8 mouse cellular contexts compared by ENCODE assay signal in the genomic region with DNA sequence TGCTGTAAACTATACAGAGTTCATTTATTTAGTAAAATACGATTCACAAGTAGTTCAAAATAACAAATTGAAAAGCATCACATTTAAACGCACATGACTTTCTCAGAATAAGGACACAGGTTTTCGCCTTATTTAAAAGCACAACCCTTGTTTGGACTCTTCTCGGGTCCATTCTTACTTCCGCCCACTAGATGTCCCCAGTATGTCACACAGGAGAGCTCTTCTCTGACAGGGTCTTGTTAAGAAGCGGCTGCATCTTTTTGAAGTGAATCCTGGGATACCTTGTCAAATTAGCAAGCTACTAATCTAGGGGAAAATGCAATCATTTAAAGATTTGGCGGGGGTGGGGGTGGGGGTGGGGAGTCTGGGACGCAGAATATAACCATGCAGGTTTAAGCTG.
A peak's percentile ranks its signal among the peaks of the same experiment; 100 is the strongest.
DNase-seq lines count a peak whose midpoint lies in the region; ATAC-seq and TF ChIP-seq lines count a peak whose summit lies in the region.

No protein-coding gene starts in this region.

- no peaks in the 10 kb centered on the region for H3K79me2 ChIP-seq in MEL (ENCODE audit: control insufficient read depth, insufficient read depth, low read length, poor library complexity)

- WGBS in intestine, postnatal 0 days, result 8% methylated on average over 8 of the region's 8 CpGs
- WGBS in intestine, embryonic 16.5 days, result 10% methylated on average over 8 of the region's 8 CpGs
- WGBS in embryonic facial prominence, embryonic 11.5 days, result 6% methylated on average over 8 of the region's 8 CpGs
- WGBS in stomach, postnatal 0 days, result 9% methylated on average over 8 of the region's 8 CpGs

- no peak for TF ChIP-seq EP300 in MEL (IDR thresholded peaks at IDR 0.05; ENCODE audit: low read depth in 1 of 2, low read length in 2 of 2)
- TF ChIP-seq EP300 in stomach, postnatal 0 days (optimal IDR thresholded peaks at IDR 0.05), result no peak

- H3K9me3 ChIP-seq in intestine, postnatal 0 days (ENCODE audit: control insufficient read depth), result no peaks in the 10 kb centered on the region
- no peaks in the 10 kb centered on the region for H3K9me3 ChIP-seq in intestine, embryonic 16.5 days (ENCODE audit: control insufficient read depth, low read length)
- no peaks in the 10 kb centered on the region for H3K9me3 ChIP-seq in MEL (replicated peaks; ENCODE audit: insufficient read depth, low read length)
- no peaks in the 10 kb centered on the region for H3K9me3 ChIP-seq in embryonic facial prominence, embryonic 11.5 days (replicated peaks; ENCODE audit: control insufficient read depth, low read length)
- no peaks in the 10 kb centered on the region for H3K9me3 ChIP-seq in stomach, postnatal 0 days (ENCODE audit: control insufficient read depth, low read length)

- H3K27ac ChIP-seq in intestine, postnatal 0 days (ENCODE audit: low read depth, low read length), result no peak overlapping the region
- H3K27ac ChIP-seq in intestine, embryonic 16.5 days (ENCODE audit: low read length), result no peak overlapping the region
- no peak overlapping the region for H3K27ac ChIP-seq in MEL (ENCODE audit: control insufficient read depth, low read depth, low read length)
- no peak overlapping the region for H3K27ac ChIP-seq in embryonic facial prominence, embryonic 11.5 days (replicated peaks; ENCODE audit: low read depth, low read length)
- no peak overlapping the region for H3K27ac ChIP-seq in stomach, postnatal 0 days (replicated peaks)

- peak; percentile 7 for DNase-seq in MEL (ENCODE audit: low read depth, low spot score)
- DNase-seq in embryonic facial prominence, embryonic 11.5 days (ENCODE audit: low spot score), result peak; percentile 76
- peak; percentile 30 to 47 for DNase-seq in kidney, postnatal 36 days
- DNase-seq in stomach, postnatal 0 days (ENCODE audit: low spot score), result no peak
- DNase-seq in testis, postnatal 10 days (ENCODE audit: low spot score), result no peak

- H3K4me1 ChIP-seq in intestine, postnatal 0 days (replicated peaks; ENCODE audit: control insufficient read depth, insufficient read depth, low read length), result no peaks in the 10 kb centered on the region
- no peaks in the 10 kb centered on the region for H3K4me1 ChIP-seq in intestine, embryonic 16.5 days (ENCODE audit: control insufficient read depth, insufficient read depth, low read length)
- H3K4me1 ChIP-seq in MEL (ENCODE audit: control insufficient read depth in 1 of 2, insufficient read depth in 2 of 2, low read length in 2 of 2), result no peaks in the 10 kb centered on the region
- H3K4me1 ChIP-seq in embryonic facial prominence, embryonic 11.5 days (ENCODE audit: control insufficient read depth, insufficient read depth, low read length), result no peaks in the 10 kb centered on the region
- H3K4me1 ChIP-seq in stomach, postnatal 0 days (replicated peaks; ENCODE audit: control insufficient read depth, insufficient read depth), result no peaks in the 10 kb centered on the region

- ATAC-seq in intestine, postnatal 0 days, result no peak
- no peak for ATAC-seq in intestine, embryonic 16.5 days
- no peak for ATAC-seq in embryonic facial prominence, embryonic 11.5 days (replicated peaks; ENCODE audit: insufficient number of reproducible peaks, low FRiP score, low TSS enrichment, low read depth)
- no peak for ATAC-seq in stomach, postnatal 0 days (ENCODE audit: low FRiP score, low TSS enrichment)
- ATAC-seq in cerebellum, adult (ENCODE audit: insufficient number of reproducible peaks, low FRiP score, low TSS enrichment), result no peak

- no peak overlapping the region for H3K4me2 ChIP-seq in intestine, postnatal 0 days (replicated peaks; ENCODE audit: low read depth)
- no peak overlapping the region for H3K4me2 ChIP-seq in intestine, embryonic 16.5 days (ENCODE audit: low read depth, low read length)
- no peak overlapping the region for H3K4me2 ChIP-seq in embryonic facial prominence, embryonic 11.5 days (ENCODE audit: low read depth, low read length)
- H3K4me2 ChIP-seq in stomach, postnatal 0 days (replicated peaks; ENCODE audit: low read depth), result no peak overlapping the region

- TF ChIP-seq CTCF in intestine, postnatal 0 days (IDR thresholded peaks at IDR 0.05; ENCODE audit: low read depth), result peak; percentile 80
- TF ChIP-seq CTCF in MEL (IDR thresholded peaks at IDR 0.05 in 2 of 3, conservative IDR thresholded peaks at IDR 0.05 in 1 of 3; ENCODE audit: control insufficient read depth in 1 of 3, insufficient read depth in 1 of 3, low read depth in 2 of 3, low read length in 3 of 3, poor library complexity in 1 of 3, severe bottlenecking in 1 of 3), result peak; percentile 4 to 18 (median 13); a peak in 2 of 6 replicates
- peak; percentile 82 for TF ChIP-seq CTCF in stomach, postnatal 0 days (IDR thresholded peaks at IDR 0.05; ENCODE audit: low read depth)

- no peaks in the 10 kb centered on the region for H3K36me3 ChIP-seq in intestine, postnatal 0 days (ENCODE audit: control insufficient read depth, insufficient read depth)
- H3K36me3 ChIP-seq in intestine, embryonic 16.5 days (ENCODE audit: control insufficient read depth, insufficient read depth, low read length), result no peaks in the 10 kb centered on the region
- no peaks in the 10 kb centered on the region for H3K36me3 ChIP-seq in MEL (ENCODE audit: control insufficient read depth in 1 of 2, insufficient read depth in 2 of 2, low read length in 2 of 2)
- H3K36me3 ChIP-seq in embryonic facial prominence, embryonic 11.5 days (replicated peaks; ENCODE audit: control insufficient read depth, insufficient read depth, low read depth, low read length), result no peaks in the 10 kb centered on the region
- H3K36me3 ChIP-seq in stomach, postnatal 0 days (ENCODE audit: control insufficient read depth, insufficient read depth, low read length), result no peaks in the 10 kb centered on the region

- H3K4me3 ChIP-seq in intestine, postnatal 0 days (ENCODE audit: low read depth, low read length), result no peak overlapping the region
- no peak overlapping the region for H3K4me3 ChIP-seq in intestine, embryonic 16.5 days (ENCODE audit: low read length)
- no peak overlapping the region for H3K4me3 ChIP-seq in MEL (ENCODE audit: control insufficient read depth in 1 of 2, insufficient read depth in 1 of 2, low read depth in 2 of 2, low read length in 2 of 2)
- H3K4me3 ChIP-seq in embryonic facial prominence, embryonic 11.5 days (ENCODE audit: low read depth, low read length), result no peak overlapping the region
- no peak overlapping the region for H3K4me3 ChIP-seq in stomach, postnatal 0 days (ENCODE audit: low read depth, low read length)

- TF ChIP-seq RAD21 in MEL (IDR thresholded peaks at IDR 0.05; ENCODE audit: low read depth, low read length), result peak; percentile 13

- H3K27me3 ChIP-seq in intestine, postnatal 0 days (replicated peaks; ENCODE audit: control insufficient read depth, insufficient read depth, low read length), result no peaks in the 10 kb centered on the region; the same call in 1 of the 2 replicates
- H3K27me3 ChIP-seq in intestine, embryonic 16.5 days (replicated peaks; ENCODE audit: control insufficient read depth, insufficient read depth, low read length), result 0 out of 2 replicates have a peak, but pooled peaks cover 3% of the 10 kb centered on the region
- H3K27me3 ChIP-seq in MEL (ENCODE audit: control insufficient read depth in 1 of 2, insufficient read depth in 2 of 2, low read length in 2 of 2), result no peaks in the 10 kb centered on the region
- no peaks in the 10 kb centered on the region for H3K27me3 ChIP-seq in embryonic facial prominence, embryonic 11.5 days (ENCODE audit: control insufficient read depth, insufficient read depth, low read length)
- no peaks in the 10 kb centered on the region for H3K27me3 ChIP-seq in stomach, postnatal 0 days (ENCODE audit: control insufficient read depth, insufficient read depth, low read length)

- TF ChIP-seq POLR2A in MEL (IDR thresholded peaks at IDR 0.05; ENCODE audit: control insufficient read depth in 1 of 2, insufficient read depth in 1 of 2, low read depth in 1 of 2, low read length in 2 of 2, poor library complexity in 1 of 2), result no peak

- no peak overlapping the region for H3K9ac ChIP-seq in intestine, postnatal 0 days (ENCODE audit: low read depth, low read length)
- H3K9ac ChIP-seq in intestine, embryonic 16.5 days (ENCODE audit: low read depth, low read length), result no peak overlapping the region
- H3K9ac ChIP-seq in MEL (ENCODE audit: control insufficient read depth, low read depth, low read length, poor library complexity, severe bottlenecking), result no peak overlapping the region
- H3K9ac ChIP-seq in embryonic facial prominence, embryonic 11.5 days (replicated peaks; ENCODE audit: low read length), result no peak overlapping the region
- no peak overlapping the region for H3K9ac ChIP-seq in stomach, postnatal 0 days (ENCODE audit: low read length)

TF ChIP-seq in MEL, 35 proteins besides CTCF, POLR2A, EP300 and RAD21:
- TF ChIP-seq SIN3A (IDR thresholded peaks at IDR 0.05; ENCODE audit: low read length) (no peak), MYC (IDR thresholded peaks at IDR 0.05; ENCODE audit: low read depth, low read length) (no peak), ELF1 (IDR thresholded peaks at IDR 0.05; ENCODE audit: low read depth, low read length) (no peak), MYB (IDR thresholded peaks at IDR 0.05; ENCODE audit: low read depth, low read length) (no peak), GABPA (IDR thresholded peaks at IDR 0.05; ENCODE audit: low read depth, low read length) (no peak), USF2 (IDR thresholded peaks at IDR 0.05; ENCODE audit: borderline replicate concordance in 1 of 2, insufficient read depth in 1 of 2, low read depth in 1 of 2, low read length in 2 of 2) (no peak), KAT2A (conservative IDR thresholded peaks at IDR 0.05; ENCODE audit: low read depth, low read length) (no peak), TCF12 (IDR thresholded peaks at IDR 0.05; ENCODE audit: low read depth, low read length) (no peak)

Comparison
In these comparisons a context has a peak if more than half of its experiments do, and no peak if none do; other contexts are left out.
1. CTCF ChIP-seq: peak in every context shown above with its lines; median percentile 82 in stomach, postnatal 0 days; 80 in intestine, postnatal 0 days; 13 in MEL.
2. DNase-seq: peak in MEL (single experiment), embryonic facial prominence, embryonic 11.5 days (single experiment) and kidney, postnatal 36 days (2 of 2); none in stomach, postnatal 0 days (single experiment) and testis, postnatal 10 days (single experiment).